Mouse (Mus musculus) cerebellum, adult 8-10 months (tissue): ENCODE measurements at regions not wholly inside any gene's neighbourhood (a gene's known extent, or its start where the extent isn't known, plus 50 kb on each side); places are given as distances from the start of the nearest gene placed in this dataset.

Experiments used
- DNase-seq: peaks from one replicate; pipeline ENCODE4 v3.0.0; 2022

DNA sequence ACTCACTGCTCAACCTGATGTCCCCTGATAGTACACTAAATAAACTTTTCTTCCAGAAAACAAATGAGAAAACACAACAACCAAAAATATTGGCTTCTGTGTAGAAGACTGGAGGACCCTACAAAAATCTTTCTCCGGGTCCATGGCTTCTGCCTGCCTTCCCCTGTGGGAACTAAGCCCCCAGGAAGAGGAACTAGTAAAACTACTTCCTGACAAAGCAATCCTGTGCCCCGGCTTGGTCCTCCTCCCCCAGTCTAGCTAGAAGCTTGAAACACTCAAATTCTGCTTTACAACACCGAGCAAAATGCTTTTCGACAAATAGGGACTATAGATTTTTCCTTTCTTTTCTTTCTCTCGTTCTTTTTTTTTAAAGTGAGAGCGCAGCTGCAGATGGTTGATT lies 51.3 kb upstream of the Mki67 start:
- no peak for DNase-seq

DNA sequence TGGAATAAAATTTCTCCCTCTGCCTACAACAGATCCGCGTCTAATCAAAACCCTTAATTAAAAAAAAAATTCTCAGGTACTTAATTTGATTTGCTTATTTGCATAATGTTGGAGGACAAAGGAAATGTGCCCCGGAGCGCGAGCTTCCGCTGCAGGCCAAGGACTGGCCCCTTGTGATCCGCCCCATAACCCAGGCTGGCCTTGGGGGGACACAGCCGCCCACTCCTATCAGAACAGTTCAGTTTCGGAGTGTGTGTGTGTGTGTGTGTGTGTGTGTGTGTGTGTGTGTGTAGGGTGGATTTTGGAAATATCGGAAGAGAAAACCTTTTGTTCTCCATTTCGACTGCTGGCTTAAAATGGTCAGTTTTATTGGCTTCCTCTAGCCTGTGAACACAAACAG lies 51.9 kb upstream of the Mki67 start:
- DNase-seq, result no peak

DNA sequence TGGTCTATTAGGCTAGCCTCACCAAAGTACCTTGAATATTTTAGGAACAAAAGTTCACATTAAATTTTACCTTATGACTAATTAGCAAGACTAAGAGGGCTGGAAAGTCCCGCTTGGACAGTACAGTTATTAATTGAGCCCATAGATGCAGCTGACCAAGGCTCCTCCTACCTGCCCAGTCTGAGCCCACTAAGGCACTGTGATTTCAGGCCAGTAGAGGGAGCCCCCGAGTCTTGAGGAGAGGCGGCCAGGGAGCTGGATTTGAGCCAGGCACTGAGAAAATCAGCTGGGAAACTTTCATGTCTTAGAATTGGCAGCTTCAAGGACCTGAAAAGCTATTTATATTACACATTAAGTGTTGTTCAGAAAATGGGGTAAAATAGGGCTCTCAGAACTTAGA lies 52.4 kb upstream of the Mki67 start:
- DNase-seq, result peak; percentile 57

GRCm38 (mm10) chr7:135769082-135769673 lies 53.0 kb upstream of the Mki67 start:
- DNase-seq, result no peak

DNA sequence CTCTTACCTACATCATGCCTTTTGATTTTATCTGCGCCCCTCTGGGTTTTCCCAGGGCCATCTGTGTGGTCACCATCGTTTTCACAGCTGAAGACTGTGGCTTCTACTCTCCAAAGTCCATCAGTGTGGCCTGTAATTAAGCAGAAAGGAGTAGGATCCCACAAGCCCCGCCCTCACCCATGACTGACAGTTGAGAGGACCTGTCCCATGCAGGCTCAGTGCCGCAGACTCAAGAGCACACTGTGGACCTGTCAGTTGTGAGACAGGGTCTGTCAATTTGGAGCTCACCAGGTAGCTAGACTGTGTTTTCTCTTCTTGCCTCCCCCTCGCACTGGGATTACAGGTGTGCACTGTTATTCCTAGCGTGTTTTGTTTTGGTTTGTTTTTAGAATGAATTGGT lies 53.9 kb upstream of the Mki67 start:
- no peak for DNase-seq

DNA sequence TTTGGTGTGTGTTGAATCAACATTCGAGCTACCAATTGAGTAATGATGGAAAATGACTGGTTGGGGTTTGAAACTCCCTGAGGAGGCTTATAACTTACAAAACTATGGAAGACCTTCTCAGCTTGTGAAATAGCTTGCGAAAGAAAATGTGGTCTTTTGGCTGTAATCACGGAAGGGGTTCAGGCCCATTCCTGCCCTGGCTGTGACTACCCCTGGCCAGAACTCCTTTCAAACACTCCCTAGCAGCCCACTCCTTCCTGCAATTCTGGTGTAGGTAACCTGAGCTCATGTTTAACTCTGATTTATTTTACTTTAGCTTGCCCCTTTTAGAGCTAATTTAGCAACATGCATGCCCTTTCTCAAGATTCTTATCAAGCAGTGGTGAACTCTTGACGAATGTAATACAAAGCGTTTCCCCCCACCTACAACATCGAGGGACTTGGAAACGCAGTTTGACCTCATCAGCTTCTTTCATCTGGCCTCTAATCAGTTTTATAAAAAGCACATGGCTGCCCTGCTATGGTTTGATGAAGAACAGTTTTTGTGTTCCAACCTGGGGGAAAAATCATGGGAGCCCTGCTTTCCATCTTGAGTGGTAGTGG lies 59.8 kb upstream of the Mki67 start:
- no peak for DNase-seq

- no peak for DNase-seq
Measured at GRCm38 (mm10) chr7:135790167-135790566, 74.0 kb upstream of the Mki67 start.

DNA sequence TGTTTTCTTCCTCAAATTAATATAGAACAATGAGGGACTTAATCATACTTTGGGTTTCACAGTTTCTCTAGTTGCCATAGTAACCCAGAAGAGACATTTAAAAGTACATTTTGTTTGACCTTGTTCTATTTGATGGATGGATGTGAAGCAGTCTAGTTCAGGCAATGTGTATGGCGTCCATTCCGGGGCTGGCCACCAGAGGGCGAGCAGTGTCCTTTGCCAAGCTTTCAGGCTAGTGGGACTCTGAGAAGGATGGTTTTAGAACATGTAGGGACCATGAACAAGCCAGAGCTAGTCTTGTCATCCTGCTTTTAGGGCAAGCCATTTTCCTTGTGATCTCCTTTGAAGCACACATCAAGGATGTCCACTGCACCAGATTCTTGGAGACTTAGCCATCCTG lies 74.8 kb upstream of the Mki67 start:
- peak; percentile 28 for DNase-seq

DNA sequence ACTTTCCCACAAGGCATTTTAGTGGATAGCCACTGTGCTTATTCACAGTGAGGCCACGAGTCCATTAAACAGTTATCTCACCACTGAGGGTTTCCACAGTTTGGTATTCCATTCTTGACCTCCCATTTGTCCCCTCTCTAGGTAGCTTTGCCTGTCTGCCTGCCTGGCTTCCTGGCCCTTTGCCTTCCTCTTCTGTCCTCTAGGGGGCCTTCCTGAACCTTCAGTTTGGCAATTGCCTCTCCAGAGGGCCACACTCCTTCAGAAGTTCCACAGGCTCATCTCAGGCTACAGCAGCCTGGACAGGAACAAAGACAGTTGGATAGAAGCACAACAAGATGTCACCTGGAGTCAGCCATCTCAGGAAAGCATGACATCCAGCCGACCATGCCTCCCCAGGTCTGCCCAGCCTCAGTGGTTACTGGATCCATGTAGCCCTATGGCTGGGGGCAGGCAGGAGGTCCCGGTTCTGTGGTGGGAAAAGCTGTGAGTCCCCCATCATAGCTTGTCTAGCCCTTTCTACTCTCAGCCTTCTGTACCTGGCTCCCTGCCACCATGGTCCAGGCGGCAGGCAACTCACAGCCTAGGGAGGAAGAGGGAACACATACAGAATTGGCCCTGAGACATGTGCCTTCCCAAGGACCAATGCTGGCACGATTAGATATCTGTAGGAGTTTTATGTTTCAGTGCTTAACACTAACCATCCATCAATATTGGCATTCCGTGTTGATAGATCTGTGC lies 76.0 kb upstream of the Mki67 start:
- DNase-seq, result no peak

DNA sequence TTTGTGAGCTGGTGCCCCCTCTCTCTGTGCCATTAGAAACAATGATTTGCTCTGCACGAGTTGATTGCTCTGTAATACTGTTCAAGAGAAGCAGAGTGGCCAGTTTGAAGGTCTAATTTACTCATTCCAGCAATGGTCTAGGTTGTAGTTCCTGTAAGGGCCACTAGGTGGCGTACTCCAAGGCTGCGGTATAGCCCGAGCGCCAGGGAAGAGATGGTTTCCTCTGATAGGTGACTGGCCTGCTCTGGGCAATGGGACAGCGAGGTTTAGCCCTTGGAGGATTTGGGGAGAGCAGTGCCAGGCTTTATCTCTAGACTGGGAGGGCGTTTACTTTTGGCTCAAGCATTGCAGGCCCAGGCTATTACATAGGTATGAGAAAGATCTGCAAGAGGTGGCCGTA lies 76.8 kb upstream of the Mki67 start:
- peak; percentile 3 for DNase-seq

- no peak for DNase-seq
Measured at GRCm38 (mm10) chr7:135794238-135794637, 78.1 kb upstream of the Mki67 start.

GRCm38 (mm10) chr7:135794679-135795078 lies 78.5 kb upstream of the Mki67 start:
- DNase-seq, result no peak

GRCm38 (mm10) chr7:135798441-135798840 lies 82.3 kb upstream of the Mki67 start:
- no peak for DNase-seq

DNA sequence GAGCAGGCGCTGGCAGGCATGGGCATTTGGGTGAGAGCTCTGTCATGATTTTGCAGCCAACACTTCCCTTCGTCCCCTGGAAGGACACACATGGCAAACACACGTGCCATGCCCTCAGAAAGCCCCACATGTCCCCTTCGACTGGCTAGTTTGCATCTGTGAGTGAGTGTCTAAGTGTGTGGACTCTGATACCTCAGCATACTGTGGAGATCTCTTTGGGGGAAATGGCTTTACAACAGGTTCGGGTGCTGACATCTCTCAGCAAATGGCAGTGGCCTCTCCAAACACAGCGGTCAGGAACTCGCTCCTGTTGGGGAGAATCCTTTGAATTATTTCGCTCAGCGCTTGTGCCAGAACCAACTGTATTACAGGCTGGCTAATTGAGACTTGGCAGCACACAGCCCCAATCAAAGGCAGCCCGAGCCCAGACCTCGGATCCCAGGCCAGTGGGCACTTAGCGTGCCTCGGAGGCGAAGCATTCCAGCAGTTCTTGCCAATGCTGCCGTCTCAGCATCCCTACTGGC lies 86.5 kb upstream of the Mki67 start:
- no peak for DNase-seq

DNA sequence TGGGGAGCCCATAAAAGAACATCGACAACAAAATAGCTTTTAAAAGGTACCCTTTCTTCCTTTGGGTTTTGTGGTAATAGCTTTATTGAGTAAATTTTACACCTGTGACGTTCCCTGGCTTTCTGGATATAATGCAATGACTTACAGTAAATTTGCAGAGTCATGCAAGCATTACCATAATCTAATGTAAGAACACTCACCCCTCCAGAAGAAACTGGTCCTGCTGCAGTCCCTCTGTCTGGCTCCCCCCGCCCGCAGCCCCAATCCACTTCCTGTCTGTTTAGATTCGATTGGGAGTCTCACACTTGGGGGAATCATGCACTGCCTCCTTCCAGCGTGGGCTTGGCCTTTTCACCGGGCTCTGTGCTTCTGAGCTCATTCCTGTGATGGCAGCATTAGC lies 88.6 kb upstream of the Mki67 start:
- no peak for DNase-seq

DNA sequence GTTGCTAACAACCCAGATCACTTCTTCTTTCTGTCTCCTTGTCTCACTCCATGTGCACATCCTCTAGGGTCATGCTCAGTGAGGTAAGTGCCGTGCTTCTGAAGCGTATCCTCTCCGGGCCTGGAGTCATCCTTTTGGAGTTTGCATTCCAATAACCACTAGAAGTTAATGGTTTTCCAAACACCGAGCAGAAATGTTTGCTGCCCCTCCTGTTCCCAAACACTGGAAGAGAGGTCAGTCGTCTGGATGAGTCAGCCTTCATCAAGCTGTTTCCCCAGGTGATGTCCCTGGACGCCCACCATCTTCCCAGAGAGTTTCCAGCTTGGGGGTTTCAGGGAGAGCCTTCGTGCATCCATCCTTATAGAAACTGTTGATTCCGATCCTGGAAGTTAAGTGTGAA lies 90.0 kb upstream of the Mki67 start:
- no peak for DNase-seq

- DNase-seq, result no peak
Measured at GRCm38 (mm10) chr7:135806673-135807072, 90.5 kb upstream of the Mki67 start.

- no peak for DNase-seq
Measured at GRCm38 (mm10) chr7:135809167-135809566, 93.0 kb upstream of the Mki67 start.

- no peak for DNase-seq
Measured at GRCm38 (mm10) chr7:135809751-135810379, 93.7 kb upstream of the Mki67 start.

DNA sequence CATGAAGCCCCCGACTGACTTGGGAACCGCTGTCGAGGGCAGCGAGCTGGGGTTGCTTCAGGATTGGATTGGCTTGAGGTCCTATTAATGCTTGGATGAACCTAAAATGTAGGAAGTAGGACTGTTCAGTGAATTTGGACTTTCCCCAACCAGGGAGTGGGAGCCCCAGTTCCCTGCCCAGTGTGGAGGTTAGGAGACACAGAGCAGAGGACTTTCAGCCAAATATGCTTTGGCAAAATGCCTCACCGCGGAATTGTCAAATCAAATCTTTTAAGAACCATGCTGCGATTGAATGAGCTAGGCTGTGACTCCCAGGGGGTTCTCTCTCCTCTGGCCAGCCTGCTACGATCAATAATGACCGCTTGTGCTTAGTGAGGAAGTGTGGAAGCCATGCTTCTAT lies 94.8 kb upstream of the Mki67 start:
- DNase-seq, result no peak

GRCm38 (mm10) chr7:135813616-135814015 lies 97.5 kb upstream of the Mki67 start:
- no peak for DNase-seq

DNA sequence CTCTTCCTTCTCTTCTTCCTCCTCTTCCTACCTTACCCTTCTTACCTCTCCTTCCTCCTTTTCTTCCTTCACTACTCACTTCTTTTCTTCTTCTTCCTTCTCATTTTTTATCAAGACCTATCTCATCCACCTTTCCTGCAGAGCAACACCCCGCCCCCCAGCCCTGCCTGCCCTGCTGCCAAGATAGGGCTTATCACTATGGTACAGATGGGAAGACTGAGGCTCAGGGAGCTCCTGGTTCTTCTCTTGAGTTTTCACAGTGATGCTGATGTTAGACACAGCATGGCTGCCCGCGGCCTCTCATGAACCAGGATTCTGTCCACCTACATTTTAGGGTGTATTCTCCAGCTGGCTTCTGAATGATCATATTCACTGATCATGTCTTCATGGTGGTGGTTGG lies 100.0 kb upstream of the Mki67 start:
- no peak for DNase-seq

DNA sequence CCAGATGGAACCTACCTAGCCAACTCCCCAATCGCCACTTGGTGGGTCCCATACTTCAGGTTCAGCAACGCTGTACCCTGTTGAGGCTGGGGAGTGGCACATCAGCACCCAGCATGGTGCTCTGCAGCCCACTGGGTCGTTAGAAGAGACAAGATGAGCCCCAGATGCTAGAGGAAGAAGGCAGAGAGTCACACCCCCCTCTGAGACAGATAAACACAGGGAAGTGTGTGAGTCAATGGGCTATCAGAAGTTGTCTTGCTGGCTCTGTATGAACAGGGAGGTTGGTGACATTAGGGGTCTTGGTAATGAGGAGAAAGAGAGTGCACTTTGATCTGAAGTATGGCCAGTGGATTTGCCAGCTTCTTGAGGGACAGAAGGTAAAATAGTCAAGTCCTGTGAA lies 101.7 kb upstream of the Mki67 start:
- DNase-seq, result no peak

DNA sequence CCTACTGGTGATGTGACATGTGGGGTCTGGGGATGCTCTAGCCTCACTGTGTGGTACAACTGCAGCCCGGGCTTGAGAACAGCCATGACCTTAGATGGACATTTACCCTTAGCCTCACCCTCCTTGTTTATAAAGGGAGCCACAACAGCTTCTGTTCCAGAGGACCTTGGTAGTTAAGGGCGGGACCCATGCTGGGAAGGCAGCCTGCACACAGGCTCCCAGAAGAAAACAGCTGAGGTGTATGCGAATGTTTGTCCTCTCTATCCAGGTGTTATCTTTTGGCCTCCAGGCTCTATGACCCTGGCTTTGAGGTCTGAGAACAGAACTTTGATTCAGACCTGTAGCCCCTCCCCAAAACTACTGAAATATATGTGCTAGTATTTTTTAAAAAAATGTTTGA lies 102.1 kb upstream of the Mki67 start:
- no peak for DNase-seq
